In genomic region chrX:53099266-53099665, GRCm38 (mm10) we compare ENCODE assay signal across 18 mouse cellular contexts.
DNase-seq lines count a peak whose midpoint lies in the region; ATAC-seq and TF ChIP-seq lines count a peak whose summit lies in the region.
"Had no signal": no experiment of that assay in that cellular context is flagged by ENCODE, and none has a peak within 500 bp of the region (broad histone marks: within the 10 kb centered on the region; RNA-seq: fewer than 3 reads in every experiment).

No protein-coding gene starts in this region.

- H3K4me1 ChIP-seq in heart, embryonic 13.5 days = peaks cover 30% of the 10 kb centered on the region
- no peaks in the 10 kb centered on the region for H3K4me1 ChIP-seq in heart, adult 2 months (ENCODE audit: control insufficient read depth, insufficient read depth, low read length)
- no peaks in the 10 kb centered on the region for H3K4me1 ChIP-seq in lung, embryonic 16.5 days (replicated peaks; ENCODE audit: control insufficient read depth, insufficient read depth, low read length)
- H3K4me1 ChIP-seq: forebrain, embryonic 12.5 days; hindbrain, embryonic 15.5 days had no signal

- H3K4me3 ChIP-seq in heart, embryonic 13.5 days = no peak overlapping the region
- no peak overlapping the region for H3K4me3 ChIP-seq in heart, adult 2 months
- no peak overlapping the region for H3K4me3 ChIP-seq in lung, embryonic 16.5 days (ENCODE audit: low read length)
- H3K4me3 ChIP-seq: embryonic facial prominence, embryonic 13.5 days; forebrain, embryonic 12.5 days; hindbrain, embryonic 15.5 days had no signal

- H3K9me3 ChIP-seq in heart, embryonic 13.5 days = no peaks in the 10 kb centered on the region
- no peaks in the 10 kb centered on the region for H3K9me3 ChIP-seq in lung, embryonic 16.5 days (ENCODE audit: control insufficient read depth, low read length)
- H3K9me3 ChIP-seq: embryonic facial prominence, embryonic 13.5 days; forebrain, embryonic 12.5 days; hindbrain, embryonic 15.5 days had no signal

- no peak for ATAC-seq in heart, embryonic 13.5 days (ENCODE audit: extremely low read depth, insufficient number of reproducible peaks, low FRiP score, low TSS enrichment)
- ATAC-seq in lung, embryonic 16.5 days (ENCODE audit: low read depth) = peak; percentile 41; the same call in 1 of the 2 replicates
- ATAC-seq: activated CD4-positive, CD25-positive, alpha-beta regulatory T cell, adult 4 months; forebrain, embryonic 16.5 days; Patski had no signal

- no peak overlapping the region for H3K4me2 ChIP-seq in heart, embryonic 13.5 days
- no peak overlapping the region for H3K4me2 ChIP-seq in lung, embryonic 16.5 days (ENCODE audit: low read depth, low read length)
- H3K4me2 ChIP-seq: embryonic facial prominence, embryonic 13.5 days; forebrain, embryonic 12.5 days; hindbrain, embryonic 15.5 days had no signal

- H3K79me2 ChIP-seq in heart, adult 2 months (replicated peaks; ENCODE audit: control insufficient read depth, insufficient read depth, low read length) = no peaks in the 10 kb centered on the region

- 42% methylated on average over 3 of the region's 3 CpGs for WGBS in heart, embryonic 13.5 days
- WGBS in heart, adult 2 months = 78% methylated on average over 3 of the region's 3 CpGs
- 58% methylated on average over 3 of the region's 3 CpGs for WGBS in lung, embryonic 16.5 days

- no peaks in the 10 kb centered on the region for H3K27me3 ChIP-seq in heart, embryonic 13.5 days (replicated peaks)
- H3K27me3 ChIP-seq in heart, adult 2 months (ENCODE audit: control insufficient read depth, insufficient read depth, low read length) = no peaks in the 10 kb centered on the region
- H3K27me3 ChIP-seq in lung, embryonic 16.5 days (ENCODE audit: control insufficient read depth, insufficient read depth, low read depth, low read length) = no peaks in the 10 kb centered on the region
- H3K27me3 ChIP-seq: embryonic facial prominence, embryonic 13.5 days; forebrain, embryonic 12.5 days; hindbrain, embryonic 15.5 days had no signal

- DNase-seq in heart, adult 2 months = no peak
- no peak for DNase-seq in lung, adult 18-20 months
- peak; percentile 51 for DNase-seq in MEL-GATA-1-ER (ENCODE audit: extremely low read depth, low read depth)
- no peak for DNase-seq in kidney, adult 18-20 months
- DNase-seq: adrenal gland, postnatal 14 days; cerebellum, adult 11-12 months; cerebellum, adult 9-10 months; cerebellum, postnatal 25 days; gastrocnemius, postnatal 14 days; heart, postnatal 14 days had no signal

- TF ChIP-seq POLR2A in heart, adult 2 months (IDR thresholded peaks at IDR 0.05; ENCODE audit: insufficient read depth, low read depth, low read length) = no peak

- no peak overlapping the region for H3K9ac ChIP-seq in heart, embryonic 13.5 days
- no peak overlapping the region for H3K9ac ChIP-seq in heart, adult 2 months (ENCODE audit: low read depth, low read length)
- H3K9ac ChIP-seq in lung, embryonic 16.5 days (ENCODE audit: low read length) = no peak overlapping the region
- H3K9ac ChIP-seq: embryonic facial prominence, embryonic 13.5 days; forebrain, embryonic 12.5 days; hindbrain, embryonic 15.5 days had no signal

- TF ChIP-seq CTCF in heart, adult 2 months (IDR thresholded peaks at IDR 0.05) = no peak

- TF ChIP-seq EP300 in heart, adult 2 months (IDR thresholded peaks at IDR 0.05; ENCODE audit: insufficient read depth, low read depth, low read length) = no peak

- H3K36me3 ChIP-seq in heart, embryonic 13.5 days = no peaks in the 10 kb centered on the region
- H3K36me3 ChIP-seq in heart, adult 2 months (ENCODE audit: control insufficient read depth, insufficient read depth, low read length) = no peaks in the 10 kb centered on the region
- H3K36me3 ChIP-seq in lung, embryonic 16.5 days (ENCODE audit: control insufficient read depth, insufficient read depth, low read length) = no peaks in the 10 kb centered on the region
- H3K36me3 ChIP-seq: embryonic facial prominence, embryonic 13.5 days; forebrain, embryonic 12.5 days; hindbrain, embryonic 15.5 days had no signal

- H3K27ac ChIP-seq in heart, embryonic 13.5 days (replicated peaks) = peak overlapping the region; percentile 54; the same call in 1 of the 2 replicates
- no peak overlapping the region for H3K27ac ChIP-seq in heart, adult 2 months
- H3K27ac ChIP-seq in lung, embryonic 16.5 days (ENCODE audit: low read length) = 0 out of 2 replicates have a peak overlapping the region, but pooled peaks have one; percentile 10
- H3K27ac ChIP-seq: embryonic facial prominence, embryonic 13.5 days; forebrain, embryonic 12.5 days; hindbrain, embryonic 15.5 days had no signal

- intact Hi-C loops in heart, adult 2 months (cut with DNase I) = no loop called here
